Mouse (Mus musculus): Measurements from ENCODE around the gene Maneal. TPM values are rescaled to one million over a fixed set of nuclear protein-coding genes. Genes with fewer than 3 reads are reported as not detected.

Gene Maneal
- total RNA-seq, 2 experiments from 2014 or later = 7.3 to 7.6 TPM

Other genes with a start within 250 kb of the Maneal start
- gene Pou3f1, start 205.4 kb downstream of the Maneal start, total RNA-seq (2021) = under 1 TPM; 0.23 to 0.34 TPM
- 10 to 100 TPM; 34.3 to 35.9 TPM for gene Utp11, start 168.6 kb downstream of the Maneal start, total RNA-seq (2021)
- gene Fhl3, start 161.5 kb downstream of the Maneal start, total RNA-seq (2021) = 10 to 100 TPM; 15.6 to 17.3 TPM
- 10 to 100 TPM; 58.4 to 62.7 TPM for gene Sf3a3, start 147.4 kb downstream of the Maneal start, total RNA-seq (2021)
- gene Inpp5b, start 120.3 kb downstream of the Maneal start, total RNA-seq (2021) = 10 to 100 TPM; 25.2 to 32.0 TPM
- gene Mtf1, start 60.1 kb downstream of the Maneal start, total RNA-seq (2021) = 10 to 100 TPM; 25.0 to 27.8 TPM
- gene Yrdc, start 11.5 kb downstream of the Maneal start, total RNA-seq (2021) = 10 to 100 TPM; 42.2 to 42.3 TPM
- gene 1110065P20Rik, start 11.0 kb downstream of the Maneal start, total RNA-seq (2021) = 10 to 100 TPM; 50.8 to 60.1 TPM
- 10 to 100 TPM; 10.2 to 11.2 TPM for gene Epha10, start 18.7 kb upstream of the Maneal start, total RNA-seq (2021)
- 10 to 100 TPM; 17.8 to 23.3 TPM for gene 9930104L06Rik, start 74.9 kb upstream of the Maneal start, total RNA-seq (2021)
- 10 to 100 TPM; 25.6 to 31.5 TPM for gene Cdca8, start 77.1 kb upstream of the Maneal start, total RNA-seq (2021)
- gene Rspo1, start 124.3 kb upstream of the Maneal start, total RNA-seq (2021) = 1 to 10 TPM; 6.7 to 9.7 TPM
- 10 to 100 TPM; 79.6 to 81.6 TPM for gene Gnl2, start 154.4 kb upstream of the Maneal start, total RNA-seq (2021)
- not detected for gene Dnali1, start 203.5 kb upstream of the Maneal start, total RNA-seq (2021)
- 10 to 100 TPM; 21.2 to 22.2 TPM for gene Snip1, start 204.5 kb upstream of the Maneal start, total RNA-seq (2021)
- 10 to 100 TPM; 43.1 to 45.4 TPM for gene Meaf6, start 223.0 kb upstream of the Maneal start, total RNA-seq (2021)

Measured in adrenal gland, postnatal 4 days (tissue).